Mouse (Mus musculus) brain, adult 10 weeks (tissue): ENCODE measurements around the gene Edc4. TPM values are rescaled to one million over a fixed set of nuclear protein-coding genes. Genes with fewer than 3 reads are reported as not detected.

Experiments used
- polyA plus RNA-seq: library from polyadenylated mRNA; stranded (reverse); fragments of 350-450 nt; fragmentation: Illumina TruSeq; extraction: RNeasy Lipid Tissue Mini Kit (QIAGEN cat#74804); gene quantifications from one replicate; pipeline ENCODE4 v1.2.3, GENCODE M21; 2015; ENCODE audit warnings: low read depth, low replicate concordance

The Edc4 gene
- 36.3 TPM for polyA plus RNA-seq

DNA sequence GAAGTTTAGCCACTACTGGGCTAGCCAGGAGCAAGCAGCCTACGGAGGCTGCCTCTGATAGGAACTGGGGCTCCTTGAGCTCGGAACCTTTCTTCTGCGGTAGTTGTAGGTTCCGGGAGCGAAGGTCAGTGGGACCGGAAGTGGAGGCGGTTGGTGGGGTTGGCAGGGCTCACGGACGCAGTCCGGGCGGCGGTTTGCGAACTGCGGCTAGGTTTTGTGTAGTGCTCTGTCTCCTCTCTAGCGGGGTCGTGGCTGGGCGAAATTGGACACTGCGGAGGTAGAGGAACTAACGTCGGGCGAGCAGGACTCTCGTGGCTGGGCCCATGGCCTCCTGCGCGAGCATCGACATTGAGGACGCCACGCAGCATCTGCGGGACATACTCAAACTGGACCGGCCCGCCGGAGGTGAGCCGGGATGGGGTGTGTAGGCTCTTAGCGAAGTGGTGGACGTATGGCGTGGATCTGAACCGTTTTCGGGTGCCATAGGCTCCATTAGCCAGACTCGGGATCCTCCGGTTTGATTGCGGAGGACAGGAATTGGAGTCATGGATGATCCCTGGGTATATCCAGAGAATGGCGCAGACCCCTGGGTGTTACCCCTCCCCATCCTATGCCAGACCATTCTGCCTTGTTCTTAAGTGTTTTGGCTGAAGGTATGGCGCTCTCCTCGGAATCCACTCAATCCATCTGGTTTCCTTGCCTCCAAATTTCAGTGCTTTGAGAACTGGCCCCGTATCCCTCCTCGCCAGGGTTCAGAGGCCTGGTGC lies at the start of gene Edc4:
Gene Edc4 (plus strand): TSS at position 128 of the 767 bp plus-strand sequence.

DNA sequence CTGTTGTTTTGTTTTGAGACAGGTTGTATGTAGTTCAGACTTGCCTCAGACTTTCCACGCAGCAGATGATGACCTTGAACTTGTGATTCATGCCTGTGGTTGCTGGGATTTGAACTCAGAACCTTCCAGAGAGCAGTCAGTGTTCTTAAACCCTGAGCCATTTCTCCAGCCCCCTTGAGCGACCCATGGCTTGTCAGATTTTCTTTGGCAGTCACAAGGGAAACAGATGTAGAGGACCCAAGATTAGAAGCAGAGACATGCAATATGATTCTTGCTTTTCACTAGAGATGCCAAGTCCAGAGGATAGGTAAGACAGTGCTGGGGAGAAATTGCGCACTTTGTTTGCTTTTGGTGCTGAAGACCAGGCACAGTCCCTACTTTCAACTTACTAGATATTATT lies 27.5 kb upstream of the Edc4 start, which contains the start of gene Cenpt:
Gene Cenpt (minus strand): TSS at position 101 of the 400 bp plus-strand sequence.

DNA sequence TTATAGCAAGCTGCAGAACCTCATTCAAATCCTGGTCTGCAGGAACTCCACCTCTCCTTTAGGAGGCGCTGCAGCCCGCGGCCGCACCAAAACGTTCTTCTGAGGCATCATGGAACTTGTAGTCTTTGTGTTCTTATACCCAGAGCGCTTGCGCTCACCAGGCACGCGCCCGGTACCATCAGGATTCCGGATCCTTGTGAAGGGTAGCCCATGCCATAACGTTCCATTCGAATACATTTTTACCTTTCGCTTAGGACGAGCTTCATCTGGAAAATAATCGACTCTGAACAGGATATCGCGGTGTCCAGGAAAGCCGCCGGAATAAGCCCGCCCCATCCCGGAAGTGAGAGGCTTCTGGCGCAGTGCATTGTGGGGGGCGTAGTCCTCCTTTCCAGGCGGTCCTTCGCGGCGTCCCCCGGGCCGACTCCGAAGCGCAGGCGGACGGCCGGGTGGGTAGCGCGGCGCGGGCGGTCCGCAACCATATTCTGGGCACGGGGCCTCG lies 25.9 kb upstream of the Edc4 start, which contains the start of gene Thap11:
Gene Thap11 (plus strand): TSS at position 418 of the 502 bp plus-strand sequence.

DNA sequence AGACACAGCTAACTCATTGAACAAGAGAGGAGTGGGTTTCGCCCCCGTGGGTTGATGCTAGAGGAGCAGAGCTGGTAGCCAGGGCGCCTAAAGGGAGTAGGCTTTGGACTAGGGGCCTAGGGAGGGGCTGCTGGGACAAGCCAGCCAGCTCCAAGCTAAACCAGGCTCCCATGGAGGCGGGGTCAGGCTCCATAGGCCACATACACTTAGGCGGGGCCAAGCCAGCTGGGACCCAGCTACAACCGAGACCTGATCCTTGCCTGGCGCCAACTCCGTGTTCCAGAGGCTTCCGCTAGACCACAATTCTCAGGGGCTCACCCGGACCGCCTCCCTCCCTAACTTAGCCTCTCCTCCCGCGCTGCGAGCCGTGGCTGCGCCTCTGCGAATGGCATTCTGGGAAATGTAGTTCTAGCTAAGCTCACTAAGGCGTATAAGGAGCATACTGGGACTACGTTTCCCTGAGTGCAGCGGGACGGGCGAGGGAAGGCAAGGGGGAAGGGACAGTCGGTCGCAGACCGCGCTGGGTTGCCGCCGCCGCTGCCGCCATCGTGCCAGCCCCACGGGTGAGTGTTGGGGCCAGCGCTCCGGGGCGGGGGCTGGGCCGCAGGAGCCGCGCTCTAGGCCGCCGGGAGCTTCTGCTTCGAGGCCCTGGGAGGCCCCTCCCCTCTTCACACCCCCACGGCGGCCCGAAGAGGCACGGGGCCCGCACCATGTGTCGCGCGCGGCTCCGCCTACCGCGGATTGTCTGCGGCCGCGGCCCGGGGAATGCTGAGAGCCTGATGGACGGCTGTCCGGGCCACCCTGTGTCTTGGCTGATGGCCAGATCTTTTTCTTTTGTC lies 20.3 kb upstream of the Edc4 start, which contains the start of gene Nutf2:
Gene Nutf2 (plus strand): TSS at position 438 of the 839 bp plus-strand sequence.

DNA sequence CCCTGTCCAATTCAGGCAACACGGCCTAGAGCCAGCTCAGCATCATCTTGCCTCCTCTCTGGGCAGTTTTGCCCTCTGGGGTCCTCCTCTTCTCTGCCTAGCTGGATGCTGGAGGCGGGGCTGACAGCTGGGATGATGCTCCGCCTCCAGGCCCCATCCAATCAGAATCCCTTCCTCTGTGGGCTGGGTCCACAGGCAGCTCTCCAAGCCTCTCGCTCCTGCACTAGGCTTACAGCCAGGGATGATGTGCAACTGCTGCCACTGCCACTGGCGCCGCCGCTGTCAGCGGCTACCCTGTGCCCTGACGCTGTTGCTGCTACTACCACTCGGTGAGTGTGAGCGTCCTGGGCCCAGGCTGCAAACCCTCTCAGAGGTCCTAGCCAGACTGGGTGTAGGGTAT lies 12.7 kb downstream of the Edc4 start, which contains the start of gene Nrn1l:
Gene Nrn1l (plus strand): TSS at position 229 of the 400 bp plus-strand sequence.

DNA sequence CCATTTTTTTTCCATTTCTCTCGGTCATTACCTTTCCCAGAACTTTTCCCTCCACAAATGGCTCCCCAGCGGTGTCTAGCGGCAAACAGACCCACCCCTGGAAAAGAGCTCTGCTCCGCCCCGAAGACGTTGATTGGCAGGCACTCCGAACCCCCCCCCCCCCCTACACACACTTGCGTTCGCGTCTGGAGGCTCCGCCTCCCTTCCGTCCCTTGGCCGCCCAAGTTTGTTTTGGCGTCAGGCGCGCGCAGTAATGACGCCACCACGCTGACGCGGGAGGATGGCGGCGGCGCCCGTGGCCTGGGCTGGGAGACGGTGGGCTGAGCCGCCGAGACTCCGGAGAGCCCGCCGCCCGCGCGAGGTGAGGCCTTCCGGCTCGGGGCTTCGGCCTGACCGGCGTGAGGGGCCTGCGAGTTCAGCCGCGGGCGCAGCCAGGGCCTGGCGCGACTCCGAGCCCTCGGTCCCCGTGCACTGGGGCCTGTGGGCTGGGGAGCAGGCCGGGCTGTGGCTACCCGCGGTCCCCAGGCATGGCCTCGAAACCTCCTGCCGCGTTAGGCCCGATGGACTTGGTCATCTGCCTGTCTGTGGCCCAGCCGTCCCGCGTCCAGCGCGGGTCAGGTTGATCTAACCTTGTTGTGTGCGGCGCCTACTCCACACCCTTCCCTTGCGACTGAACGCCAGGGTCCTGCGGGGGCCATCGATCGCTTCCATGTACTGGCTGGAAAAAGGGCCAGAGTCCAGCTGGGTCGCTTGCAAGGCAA lies 19.7 kb downstream of the Edc4 start, which contains the start of gene Pskh1:
Gene Pskh1 (plus strand): TSS at position 262 of the 761 bp plus-strand sequence.

DNA sequence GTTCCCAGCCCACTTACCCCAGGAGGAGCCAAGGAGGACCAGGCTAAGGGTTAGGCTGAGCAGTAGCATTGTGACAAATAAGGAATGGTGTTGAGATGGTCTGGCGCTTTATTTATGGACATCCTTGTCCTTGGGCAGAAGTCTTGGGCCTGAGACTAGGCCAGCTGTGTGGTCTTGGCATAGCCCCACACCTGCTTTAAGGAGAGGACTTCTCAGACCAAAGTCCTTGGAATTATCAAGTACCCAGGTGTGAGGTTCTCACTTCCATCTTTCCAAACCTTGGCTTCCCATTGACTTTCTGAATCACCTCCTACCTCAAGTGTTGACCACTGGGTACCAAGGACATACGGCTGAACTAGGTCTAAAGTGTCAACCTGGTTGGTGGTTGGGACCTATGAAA lies 53.1 kb downstream of the Edc4 start, which contains the start of gene Ctrl:
Gene Ctrl (minus strand): TSS at position 101 of the 400 bp plus-strand sequence.

DNA sequence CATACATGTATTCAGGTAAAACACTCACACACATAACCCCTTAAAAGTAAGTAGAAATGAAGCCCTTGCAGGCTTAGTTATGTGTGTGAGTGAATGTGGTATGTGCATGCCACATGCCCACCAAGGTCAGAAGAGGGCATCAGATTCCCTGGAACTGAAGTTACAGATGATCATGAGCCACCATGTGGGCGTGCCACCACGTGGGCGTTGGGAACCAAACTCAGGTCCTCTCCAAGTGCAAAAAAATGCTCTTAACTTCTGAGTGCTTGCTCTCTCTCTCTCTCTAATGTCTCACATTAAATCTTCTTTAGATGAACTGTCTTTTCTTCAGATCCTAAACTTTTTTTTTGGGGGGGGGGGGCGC lies 57.6 kb downstream of the Edc4 start, which contains the start of gene Psmb10:
Gene Psmb10 (minus strand): TSS at position 139 of the 364 bp plus-strand sequence.

DNA sequence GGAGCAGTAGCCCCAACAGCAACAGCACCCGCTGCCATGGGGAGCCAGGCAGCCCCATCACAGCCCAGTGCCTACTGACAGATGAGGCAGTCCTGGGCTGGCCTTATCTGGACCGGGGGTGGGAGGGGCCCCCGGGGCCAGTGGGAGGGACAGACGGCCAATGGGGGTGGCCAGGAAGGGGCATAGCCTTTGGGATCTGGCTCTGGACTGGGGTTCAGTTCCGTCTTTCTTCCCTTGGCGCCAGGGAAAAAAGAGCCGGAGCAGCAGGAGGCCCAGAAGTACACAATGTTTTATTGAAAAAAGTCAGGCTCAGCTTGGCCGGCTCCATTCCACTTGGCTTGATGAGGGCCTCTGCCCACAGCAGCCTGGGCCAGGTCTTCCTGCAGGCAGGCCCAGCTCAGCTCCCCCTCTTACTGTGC lies 62.6 kb downstream of the Edc4 start, which contains the start of gene Lcat:
Gene Lcat (minus strand): TSS at position 62 of the 419 bp plus-strand sequence.

Other genes starting within 250 kb of the Edc4 start
- 56.7 TPM for gene Ctcf, start 244.3 kb upstream of the Edc4 start, polyA plus RNA-seq
- not detected for gene Agrp, start 243.5 kb upstream of the Edc4 start, polyA plus RNA-seq
- 42.3 TPM for gene Carmil2, start 194.6 kb upstream of the Edc4 start, polyA plus RNA-seq
- gene Acd, start 179.8 kb upstream of the Edc4 start, polyA plus RNA-seq, result 44.3 TPM
- 53.7 TPM for gene Pard6a, start 179.7 kb upstream of the Edc4 start, polyA plus RNA-seq
- gene 4933405L10Rik, start 173.2 kb upstream of the Edc4 start, polyA plus RNA-seq, result not detected
- gene Enkd1, start 172.7 kb upstream of the Edc4 start, polyA plus RNA-seq, result 10.3 TPM
- gene Gfod2, start 122.2 kb upstream of the Edc4 start, polyA plus RNA-seq, result 22.9 TPM
- gene Ranbp10, start 53.5 kb upstream of the Edc4 start, polyA plus RNA-seq, result 17.1 TPM
- 0.71 TPM for gene Tsnaxip1, start 53.1 kb upstream of the Edc4 start, polyA plus RNA-seq
- gene Cenpt, start 27.6 kb upstream of the Edc4 start, polyA plus RNA-seq, result 13.9 TPM
- gene Thap11, start 25.7 kb upstream of the Edc4 start, polyA plus RNA-seq, result 37.5 TPM
- 102 TPM for gene Nutf2, start 20.3 kb upstream of the Edc4 start, polyA plus RNA-seq
- gene Nrn1l, start 12.7 kb downstream of the Edc4 start, polyA plus RNA-seq, result 2.5 TPM
- gene Pskh1, start 19.6 kb downstream of the Edc4 start, polyA plus RNA-seq, result 5.9 TPM
- gene Ctrl, start 53.0 kb downstream of the Edc4 start, polyA plus RNA-seq, result 2.1 TPM
- gene Psmb10, start 57.6 kb downstream of the Edc4 start, polyA plus RNA-seq, result 111 TPM
- gene Lcat, start 62.5 kb downstream of the Edc4 start, polyA plus RNA-seq, result 38.2 TPM
- 14.4 TPM for gene Slc12a4, start 85.2 kb downstream of the Edc4 start, polyA plus RNA-seq
- gene Dpep3, start 98.5 kb downstream of the Edc4 start, polyA plus RNA-seq, result not detected
- 21.1 TPM for gene Dus2, start 110.5 kb downstream of the Edc4 start, polyA plus RNA-seq
- not detected for gene Dpep2nb, start 125.1 kb downstream of the Edc4 start, polyA plus RNA-seq
- gene Ddx28, start 131.0 kb downstream of the Edc4 start, polyA plus RNA-seq, result 11.2 TPM
- 6.3 TPM for gene Nfatc3, start 178.0 kb downstream of the Edc4 start, polyA plus RNA-seq